Mouse (Mus musculus) heart, adult 11 months (tissue): ENCODE measurements around the gene Cib1.

Experiments
- DNase-seq: peaks from one replicate; pipeline ENCODE4 v3.0.0; 2022

Cib1 gene

GRCm38 (mm10) chr7:80200588-80200945, 32.0 kb downstream of the Cib1 start:
- DNase-seq = peak; percentile 85

- peak; percentile 81 for DNase-seq
Observed at GRCm38 (mm10) chr7:80199851-80200587, 32.6 kb downstream of the Cib1 start.

DNA sequence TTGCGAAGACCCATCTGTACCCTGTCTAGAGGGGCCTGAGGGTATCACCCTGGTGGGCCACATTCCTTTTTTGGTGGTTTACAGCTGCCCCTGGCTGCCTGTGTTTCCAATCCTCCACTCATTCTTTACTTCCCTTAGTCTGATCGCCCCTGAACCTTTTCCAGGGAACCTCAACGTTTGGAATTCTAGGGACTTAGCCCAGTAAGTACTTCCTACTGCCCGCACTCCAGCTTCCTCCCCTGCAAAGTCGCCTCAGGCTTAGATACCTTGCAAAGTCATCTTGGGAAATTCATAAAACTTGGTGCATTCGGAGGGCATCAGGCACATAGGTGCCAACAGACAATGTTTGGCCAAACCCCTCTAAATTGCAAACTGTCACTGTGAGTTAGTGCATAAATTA, 33.3 kb downstream of the Cib1 start:
- DNase-seq = no peak

- peak; percentile 92 for DNase-seq
Observed at GRCm38 (mm10) chr7:80198863-80199262, 33.8 kb downstream of the Cib1 start.

GRCm38 (mm10) chr7:80197941-80198778, 34.5 kb downstream of the Cib1 start:
- peak; percentile 98 for DNase-seq

DNA sequence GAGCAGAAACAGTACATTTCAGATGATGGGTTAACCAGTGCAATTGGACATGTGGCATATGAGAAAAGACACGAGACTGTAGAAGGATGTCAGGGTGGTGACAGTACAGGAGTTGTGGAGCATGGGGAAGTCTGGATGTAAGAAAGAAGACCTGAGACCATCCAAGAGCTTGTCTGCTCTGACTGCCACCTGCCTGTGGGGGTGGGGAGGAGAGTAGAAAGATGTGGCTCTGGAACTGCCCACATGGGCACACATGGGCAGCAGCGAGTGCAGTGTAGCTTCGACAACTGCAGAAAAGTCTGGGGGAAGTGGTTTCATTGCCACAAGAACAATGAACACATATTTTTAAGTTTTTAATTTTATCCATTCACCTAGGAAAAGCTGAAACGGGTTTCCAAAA, 35.2 kb downstream of the Cib1 start:
- peak; percentile 92 for DNase-seq

DNA sequence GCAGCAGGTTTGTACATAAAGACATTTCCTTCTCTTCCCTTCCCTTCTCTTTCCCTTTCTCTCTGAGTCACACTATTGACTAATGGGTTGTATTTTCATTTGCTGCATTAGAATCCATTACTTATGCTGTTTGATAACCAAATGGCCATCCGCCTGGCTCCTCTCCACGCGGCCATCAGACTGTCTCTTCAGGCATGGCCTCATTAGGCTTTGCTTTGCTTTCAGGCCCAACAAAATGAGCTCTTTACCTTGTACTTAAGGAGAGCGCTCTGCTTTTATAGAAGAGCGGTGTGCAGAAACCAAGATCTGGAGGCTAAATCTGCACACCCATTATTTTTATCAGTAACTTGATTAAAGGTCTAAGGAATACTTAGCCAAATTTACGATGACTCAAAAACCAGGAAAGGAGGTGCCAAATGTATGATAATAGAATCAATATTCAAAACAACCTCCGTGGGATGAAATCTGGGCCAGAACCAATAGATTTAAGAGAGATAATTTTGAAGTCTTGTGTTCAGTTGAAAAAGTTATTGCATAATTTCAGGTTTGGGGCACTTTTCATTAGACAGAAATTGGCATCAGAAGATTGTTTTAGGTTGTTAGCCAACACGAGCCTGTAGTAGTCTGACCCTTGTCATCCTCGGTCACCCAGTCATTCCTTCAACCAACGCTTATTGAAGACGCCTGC, 36.9 kb downstream of the Cib1 start:
- DNase-seq = peak; percentile 86

- DNase-seq = no peak
Observed at GRCm38 (mm10) chr7:80195146-80195545, 37.5 kb downstream of the Cib1 start.

- peak; percentile 91 for DNase-seq
Observed at GRCm38 (mm10) chr7:80193941-80194739, 38.5 kb downstream of the Cib1 start.

DNA sequence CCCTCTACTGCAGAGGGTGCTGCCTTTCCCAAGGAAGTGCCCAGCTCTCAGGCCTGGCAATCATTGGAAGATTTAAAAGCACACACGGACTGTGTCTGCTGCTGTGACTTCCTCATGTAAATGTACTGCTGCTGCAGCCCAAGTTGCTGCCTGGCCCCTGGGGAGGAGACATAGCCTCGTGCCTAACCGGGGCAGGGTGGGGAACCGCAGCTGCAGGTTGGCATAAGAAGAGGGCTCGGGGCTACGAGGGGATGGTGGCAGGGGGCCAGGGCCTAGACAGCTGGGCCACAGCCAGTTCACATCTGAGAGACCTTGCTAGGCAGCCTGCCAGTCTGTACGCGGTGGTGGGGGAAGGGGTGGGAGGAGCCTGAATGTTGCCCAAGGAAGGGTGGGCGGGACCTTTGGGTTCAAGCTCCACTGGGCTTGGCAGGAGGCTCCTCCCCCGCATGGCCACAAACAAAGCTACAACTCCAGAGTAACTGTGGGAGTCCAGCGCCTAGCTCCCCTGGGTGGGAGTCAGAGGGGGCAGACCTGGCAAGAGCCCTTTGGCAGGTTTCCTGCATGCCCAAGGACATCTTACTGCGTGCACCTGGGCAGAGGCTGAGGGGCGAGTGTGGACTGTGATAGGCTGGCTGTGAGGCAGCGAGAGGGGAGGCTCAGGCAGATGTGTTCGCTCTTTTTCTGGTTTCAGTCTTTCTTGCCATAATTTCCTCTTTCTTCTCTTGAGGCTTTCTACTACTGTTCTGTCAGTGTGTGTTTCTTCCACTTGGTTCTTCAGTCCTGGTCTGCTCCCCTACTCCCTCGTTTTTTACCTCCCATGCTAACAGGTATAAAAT, 40.2 kb downstream of the Cib1 start:
- DNase-seq = peak; percentile 98

GRCm38 (mm10) chr7:80191455-80191854, 41.2 kb downstream of the Cib1 start:
- peak; percentile 95 for DNase-seq

DNA sequence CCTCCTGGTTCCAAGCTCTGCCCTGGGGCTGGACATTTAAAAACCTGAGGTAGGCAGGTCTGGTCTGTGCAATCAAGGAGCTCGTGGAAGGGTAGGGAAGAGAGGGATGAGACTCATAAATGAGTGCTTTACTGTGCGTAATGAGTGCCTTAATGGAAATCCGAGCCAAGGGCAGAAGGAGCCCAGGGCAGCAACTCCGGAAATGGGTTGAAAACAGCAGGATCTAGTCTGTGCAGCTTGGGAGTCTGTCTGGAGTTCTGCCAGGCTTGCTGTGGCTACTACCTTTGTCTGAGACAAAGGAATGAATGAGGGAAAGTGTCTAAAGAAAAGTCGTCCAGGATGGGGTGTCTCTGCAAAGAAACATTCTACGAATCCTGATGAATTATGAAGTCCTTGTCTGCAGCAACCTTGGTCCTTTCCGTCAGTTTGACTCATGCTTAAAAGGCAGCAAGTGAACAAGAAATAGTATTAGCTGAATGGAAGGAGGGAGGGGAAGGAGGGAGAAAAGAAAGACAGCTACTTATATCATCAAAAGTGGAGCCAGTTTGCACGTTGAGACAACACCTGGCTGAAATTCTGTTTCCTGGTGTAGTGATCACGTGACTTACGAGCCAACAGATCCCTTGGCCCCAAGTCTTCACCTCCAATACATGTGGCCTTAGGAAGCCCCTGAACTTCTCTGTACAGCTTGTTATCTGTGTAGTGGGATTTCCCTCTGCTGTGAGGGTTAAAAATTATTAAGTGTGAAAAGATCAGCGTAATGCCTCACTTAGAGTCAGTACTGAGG, 43.3 kb downstream of the Cib1 start:
- DNase-seq = peak; percentile 86

GRCm38 (mm10) chr7:80188579-80189125, 44.0 kb downstream of the Cib1 start:
- DNase-seq = no peak

DNA sequence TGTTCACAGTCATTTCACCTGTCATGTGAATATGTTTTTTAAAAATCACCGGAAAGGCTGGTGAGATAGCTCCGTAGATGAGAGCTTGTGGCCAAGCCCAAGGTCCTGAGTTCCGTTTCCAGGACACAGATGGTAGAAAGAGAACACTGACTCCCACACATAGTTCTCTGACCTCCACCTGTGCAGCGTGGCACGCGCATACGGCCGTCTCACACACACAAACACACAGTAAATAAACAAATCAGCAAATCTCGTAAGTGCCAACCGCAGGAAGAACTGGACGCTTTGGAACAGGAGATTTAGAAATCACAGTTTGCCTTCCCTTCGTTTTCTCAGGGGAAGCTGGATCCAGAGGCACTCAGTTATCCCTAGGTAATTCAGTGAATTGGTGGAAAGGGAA, 45.1 kb downstream of the Cib1 start:
- peak; percentile 87 for DNase-seq

DNA sequence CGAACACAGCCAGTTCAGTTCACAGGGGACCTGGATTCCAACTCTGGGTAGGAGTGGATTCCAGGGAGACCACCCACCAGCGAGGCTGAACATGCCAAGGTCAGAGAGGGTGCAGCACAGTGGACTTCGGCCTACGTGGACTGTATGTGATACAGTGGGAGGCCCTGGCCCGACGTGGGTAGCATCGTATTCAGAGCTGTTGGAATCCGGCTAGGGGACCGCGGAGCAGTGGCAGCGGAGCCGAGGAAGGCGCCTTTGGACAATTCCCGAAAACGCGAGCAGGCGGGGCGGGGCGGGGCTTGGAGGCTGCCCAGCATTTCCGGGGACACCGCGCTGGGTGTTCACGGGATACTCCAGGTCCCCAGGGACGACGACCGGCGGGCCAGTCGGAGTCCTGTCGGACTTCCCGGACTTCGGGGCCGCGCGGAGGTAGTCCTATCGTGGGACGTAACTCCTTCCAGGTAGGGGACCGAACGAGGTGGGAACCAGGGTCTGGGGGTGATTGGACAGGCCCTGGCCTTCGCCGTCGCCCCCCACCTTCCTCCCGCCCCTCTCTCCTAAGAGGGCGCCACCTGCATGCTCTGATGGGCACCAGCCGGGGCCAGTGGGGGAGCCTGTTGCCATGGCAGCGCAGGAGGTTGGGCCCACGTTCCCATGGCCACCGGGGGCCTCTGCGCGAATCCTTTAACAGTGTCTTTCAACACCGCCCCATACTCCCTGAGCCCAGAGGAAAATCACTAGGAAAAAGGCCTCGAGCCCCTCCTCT, 45.9 kb downstream of the Cib1 start, which contains the start of gene Sema4b:
Sema4b (plus strand) TSS at position 311 of the 766 bp plus-strand sequence.
- DNase-seq = peak; percentile 99

DNA sequence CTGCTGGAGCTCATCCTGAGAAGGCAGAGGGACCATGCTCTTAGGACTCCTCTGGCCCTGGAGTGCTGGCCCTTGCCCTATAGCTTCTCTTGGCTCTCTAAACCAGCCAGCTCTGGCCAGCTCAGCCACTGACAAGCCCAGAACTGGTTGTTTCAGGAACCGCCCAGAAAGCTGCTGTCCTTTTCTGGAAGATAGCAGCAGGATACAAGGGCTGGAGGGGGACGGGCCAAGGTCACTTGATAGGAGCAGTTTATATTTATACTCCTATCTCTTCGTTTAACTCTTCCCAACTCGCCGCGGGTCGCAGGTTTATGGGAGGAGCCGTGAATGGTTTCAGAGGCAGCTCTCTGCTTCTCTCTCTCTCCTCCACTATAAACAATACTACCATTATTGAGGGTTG, 46.6 kb downstream of the Cib1 start:
- peak; percentile 99 for DNase-seq

DNA sequence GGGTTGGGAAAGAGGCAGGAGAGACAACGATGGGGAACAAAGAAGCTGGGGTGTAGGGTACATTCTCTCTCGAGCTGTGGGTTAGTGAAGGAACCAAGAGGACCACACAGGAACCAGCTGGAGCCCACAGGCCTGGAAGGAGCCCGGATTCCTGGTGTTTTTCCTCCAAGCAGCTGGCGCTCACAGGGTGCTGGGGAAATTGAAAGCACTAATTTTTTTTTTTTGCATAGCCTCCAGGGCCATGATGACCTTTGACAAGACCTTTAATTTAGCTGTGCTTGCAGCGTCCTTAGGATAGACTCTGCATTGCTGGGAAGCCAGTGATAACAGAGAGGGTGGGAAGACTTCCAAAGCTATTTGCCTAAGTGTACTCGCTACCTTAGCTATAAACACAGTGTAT, 47.6 kb downstream of the Cib1 start:
- peak; percentile 89 for DNase-seq

GRCm38 (mm10) chr7:80184551-80184950, 48.1 kb downstream of the Cib1 start:
- peak; percentile 72 for DNase-seq

GRCm38 (mm10) chr7:80183969-80184368, 48.6 kb downstream of the Cib1 start:
- peak; percentile 85 for DNase-seq

DNA sequence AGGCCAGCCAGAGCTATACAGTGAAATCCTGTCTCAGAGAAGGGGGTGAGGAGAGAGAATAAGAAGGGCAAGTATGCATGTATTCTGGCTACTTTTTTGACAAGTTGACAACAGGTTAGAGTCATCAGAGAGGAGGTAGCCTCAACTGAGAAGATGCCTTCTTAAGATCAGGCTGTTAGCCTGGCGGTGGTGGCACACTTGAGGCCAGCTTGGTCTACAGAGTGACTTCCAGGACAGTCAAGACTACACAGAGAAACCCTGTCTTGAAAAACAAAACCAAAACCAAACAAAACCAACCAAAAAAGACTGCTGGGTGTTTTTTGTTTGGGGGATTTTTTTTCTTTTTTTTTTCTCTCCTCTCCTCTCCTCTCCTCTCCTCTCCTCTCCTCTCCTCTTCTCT, 49.1 kb downstream of the Cib1 start:
- peak; percentile 79 for DNase-seq
